In the genomic region with DNA sequence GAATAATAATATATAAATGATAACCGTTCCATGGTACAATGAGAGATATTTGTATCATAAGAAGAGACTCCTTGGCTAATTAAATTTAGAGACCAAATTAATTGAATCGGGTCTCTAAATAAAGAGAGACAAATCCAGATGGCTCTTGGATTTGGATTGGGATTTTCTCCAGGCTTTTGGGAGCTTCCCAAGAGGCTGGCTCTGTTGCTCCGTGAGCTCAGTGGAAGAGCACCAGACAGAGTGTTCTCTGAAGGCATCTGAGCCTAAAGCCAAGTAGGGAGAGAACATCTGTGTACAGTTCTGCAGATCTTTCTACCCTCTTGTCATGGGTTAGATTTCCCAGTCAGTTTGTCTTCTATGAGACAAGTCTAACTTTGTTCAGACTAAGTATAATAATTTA, we compare ENCODE assay signal across 26 mouse cellular contexts.
DNase-seq lines count a peak whose midpoint lies in the region; ATAC-seq and TF ChIP-seq lines count a peak whose summit lies in the region.
"Had no signal": no experiment of that assay in that cellular context is flagged by ENCODE, and none has a peak within 500 bp of the region (broad histone marks: within the 10 kb centered on the region; RNA-seq: fewer than 3 reads in every experiment).

No protein-coding gene starts in this region.

- TF ChIP-seq CTCF in layer of hippocampus, adult 2 months (conservative IDR thresholded peaks at IDR 0.05): no peak

- ATAC-seq in forebrain, embryonic 14.5 days: no peak
- no peak for ATAC-seq in forebrain, embryonic 13.5 days
- ATAC-seq in liver, embryonic 12.5 days: no peak
- ATAC-seq: hindbrain, postnatal 0 days; intestine, embryonic 16.5 days; midbrain, embryonic 16.5 days had no signal

- H3K36me3 ChIP-seq in forebrain, embryonic 14.5 days (ENCODE audit: control insufficient read depth, insufficient read depth, low read length): no peaks in the 10 kb centered on the region
- no peaks in the 10 kb centered on the region for H3K36me3 ChIP-seq in forebrain, embryonic 13.5 days (ENCODE audit: poor library complexity, severe bottlenecking)
- H3K36me3 ChIP-seq in liver, embryonic 12.5 days: no peaks in the 10 kb centered on the region
- H3K36me3 ChIP-seq: heart, embryonic 13.5 days; limb, embryonic 12.5 days; midbrain, embryonic 10.5 days; neural tube, embryonic 13.5 days had no signal

- H3K4me1 ChIP-seq in forebrain, embryonic 14.5 days (ENCODE audit: control insufficient read depth, insufficient read depth, low read length): no peaks in the 10 kb centered on the region
- no peaks in the 10 kb centered on the region for H3K4me1 ChIP-seq in forebrain, embryonic 13.5 days
- H3K4me1 ChIP-seq in liver, embryonic 12.5 days: no peaks in the 10 kb centered on the region
- H3K4me1 ChIP-seq: heart, embryonic 13.5 days; limb, embryonic 12.5 days; midbrain, embryonic 10.5 days; neural tube, embryonic 13.5 days had no signal

- DNase-seq in forebrain, embryonic 14.5 days (ENCODE audit: low spot score): peak; percentile 49
- peak; percentile 32 to 40 for DNase-seq in layer of hippocampus, adult 2 months (ENCODE audit: low spot score in 2 of 2)
- no peak for DNase-seq in layer of hippocampus, adult 11-12 months (ENCODE audit: low spot score)
- DNase-seq in cerebellum, postnatal 10 days: peak; percentile 62 to 63
- DNase-seq in kidney, postnatal 10 days: no peak
- DNase-seq in left cerebral cortex, postnatal 36 days (ENCODE audit: low spot score in 2 of 2): no peak
- DNase-seq: adrenal gland, postnatal 36 days; heart, postnatal 14 days; kidney, adult 9 months; kidney, postnatal 25 days; lung, adult 18-20 months; lung, postnatal 10 days; retina, postnatal 1 day; right cerebral cortex, postnatal 25 days; thymus, postnatal 14 days had no signal

- intact Hi-C loops in left cerebral cortex, postnatal 36 days (cut with DNase I): no loop called here

- no peak overlapping the region for H3K4me3 ChIP-seq in forebrain, embryonic 14.5 days (ENCODE audit: low read depth, low read length)
- H3K4me3 ChIP-seq in forebrain, embryonic 13.5 days: no peak overlapping the region
- H3K4me3 ChIP-seq in layer of hippocampus, adult 2 months: no peak overlapping the region
- no peak overlapping the region for H3K4me3 ChIP-seq in liver, embryonic 12.5 days
- H3K4me3 ChIP-seq: heart, embryonic 13.5 days; limb, embryonic 12.5 days; midbrain, embryonic 10.5 days; myocyte; neural tube, embryonic 13.5 days had no signal

- H3K4me2 ChIP-seq in forebrain, embryonic 14.5 days (ENCODE audit: low read length): no peak overlapping the region
- no peak overlapping the region for H3K4me2 ChIP-seq in forebrain, embryonic 13.5 days
- H3K4me2 ChIP-seq in liver, embryonic 12.5 days: no peak overlapping the region
- H3K4me2 ChIP-seq: heart, embryonic 13.5 days; limb, embryonic 12.5 days; liver, embryonic 11.5 days; neural tube, embryonic 13.5 days had no signal

- 81% methylated on average over 3 of the region's 3 CpGs for WGBS in forebrain, embryonic 14.5 days
- 89% methylated on average over 3 of the region's 3 CpGs for WGBS in forebrain, embryonic 13.5 days
- WGBS in liver, embryonic 12.5 days (ENCODE audit: insufficient replicate concordance): 82% methylated on average over 3 of the region's 3 CpGs

- H3K27me3 ChIP-seq in forebrain, embryonic 14.5 days (replicated peaks; ENCODE audit: control insufficient read depth, insufficient read depth, low read length): no peaks in the 10 kb centered on the region
- H3K27me3 ChIP-seq in forebrain, embryonic 13.5 days: no peaks in the 10 kb centered on the region
- H3K27me3 ChIP-seq in liver, embryonic 12.5 days (replicated peaks): no peaks in the 10 kb centered on the region
- H3K27me3 ChIP-seq: heart, embryonic 13.5 days; limb, embryonic 12.5 days; neural tube, embryonic 13.5 days had no signal

- no peak overlapping the region for H3K27ac ChIP-seq in forebrain, embryonic 14.5 days (ENCODE audit: low read depth, low read length)
- no peak overlapping the region for H3K27ac ChIP-seq in forebrain, embryonic 13.5 days
- peak overlapping the region; percentile 41; the same call in 1 of the 2 replicates for H3K27ac ChIP-seq in layer of hippocampus, adult 2 months
- H3K27ac ChIP-seq in liver, embryonic 12.5 days: no peak overlapping the region
- H3K27ac ChIP-seq: heart, embryonic 13.5 days; hindbrain, postnatal 0 days; limb, embryonic 12.5 days; midbrain, embryonic 10.5 days; neural tube, embryonic 13.5 days had no signal

- no peak overlapping the region for H3K9ac ChIP-seq in forebrain, embryonic 14.5 days (ENCODE audit: low read length)
- H3K9ac ChIP-seq in forebrain, embryonic 13.5 days: no peak overlapping the region
- no peak overlapping the region for H3K9ac ChIP-seq in liver, embryonic 12.5 days
- H3K9ac ChIP-seq: heart, embryonic 13.5 days; limb, embryonic 12.5 days; neural tube, embryonic 13.5 days had no signal

- no peaks in the 10 kb centered on the region for H3K9me3 ChIP-seq in forebrain, embryonic 14.5 days (replicated peaks; ENCODE audit: control insufficient read depth, low read length)
- no peaks in the 10 kb centered on the region for H3K9me3 ChIP-seq in forebrain, embryonic 13.5 days (replicated peaks)
- no peaks in the 10 kb centered on the region for H3K9me3 ChIP-seq in liver, embryonic 12.5 days (replicated peaks)
- H3K9me3 ChIP-seq: heart, embryonic 13.5 days; limb, embryonic 12.5 days; midbrain, embryonic 10.5 days; neural tube, embryonic 13.5 days had no signal

Comparison
In these comparisons a context has a peak if more than half of its experiments do, and no peak if none do; other contexts are left out.
1. DNase-seq: peak in forebrain, embryonic 14.5 days (single experiment), layer of hippocampus, adult 2 months (2 of 2) and cerebellum, postnatal 10 days (2 of 2); none in layer of hippocampus, adult 11-12 months (single experiment), kidney, postnatal 10 days (single experiment) and left cerebral cortex, postnatal 36 days (0 of 2).